Mouse (Mus musculus): ENCODE measurements at regions not wholly inside any gene's neighbourhood (a gene's known extent, or its start where the extent isn't known, plus 50 kb on each side); places are given as distances from the start of the nearest gene placed in this dataset.
"Not testable (repeated sequence)": the region's sequence is repeated elsewhere in the genome, so short reads cannot be mapped to it uniquely, and the experiment has no call there.

GRCm38 (mm10) chr6:61042667-61043523 lies 118.1 kb downstream of the Mmrn1 start:
- WGBS: 70% methylated on average over 15 of the region's 15 CpGs
- no peaks in the 10 kb centered on the region for H3K9me3 ChIP-seq (ENCODE audit: control insufficient read depth)
- H3K27ac ChIP-seq (ENCODE audit: low read depth, low read length): no peak overlapping the region
- ATAC-seq: no peak
- no peak overlapping the region for H3K4me3 ChIP-seq (ENCODE audit: low read depth, low read length)
- H3K9ac ChIP-seq (ENCODE audit: low read depth, low read length): no peak overlapping the region
- no peaks in the 10 kb centered on the region for H3K27me3 ChIP-seq (replicated peaks; ENCODE audit: control insufficient read depth, insufficient read depth, low read length)
- no peaks in the 10 kb centered on the region for H3K4me1 ChIP-seq (replicated peaks; ENCODE audit: control insufficient read depth, insufficient read depth, low read length)
- H3K4me2 ChIP-seq (replicated peaks; ENCODE audit: low read depth): no peak overlapping the region
- no peak for TF ChIP-seq CTCF (IDR thresholded peaks at IDR 0.05; ENCODE audit: low read depth)
- H3K36me3 ChIP-seq (ENCODE audit: control insufficient read depth, insufficient read depth): no peaks in the 10 kb centered on the region

GRCm38 (mm10) chr6:61043524-61044450 lies 119.0 kb downstream of the Mmrn1 start:
- H3K27me3 ChIP-seq (replicated peaks; ENCODE audit: control insufficient read depth, insufficient read depth, low read length): no peaks in the 10 kb centered on the region
- no peaks in the 10 kb centered on the region for H3K9me3 ChIP-seq (ENCODE audit: control insufficient read depth)
- H3K4me1 ChIP-seq (replicated peaks; ENCODE audit: control insufficient read depth, insufficient read depth, low read length): no peaks in the 10 kb centered on the region
- no peak overlapping the region for H3K4me3 ChIP-seq (ENCODE audit: low read depth, low read length)
- ATAC-seq: no peak
- WGBS: 78% methylated on average over 9 of the region's 9 CpGs
- no peak overlapping the region for H3K4me2 ChIP-seq (replicated peaks; ENCODE audit: low read depth)
- no peak overlapping the region for H3K9ac ChIP-seq (ENCODE audit: low read depth, low read length)
- H3K27ac ChIP-seq (ENCODE audit: low read depth, low read length): no peak overlapping the region
- H3K36me3 ChIP-seq (ENCODE audit: control insufficient read depth, insufficient read depth): no peaks in the 10 kb centered on the region
- peak; percentile 39; the same call in 1 of the 2 replicates for TF ChIP-seq CTCF (IDR thresholded peaks at IDR 0.05; ENCODE audit: low read depth)

GRCm38 (mm10) chr6:61047667-61048066 lies 122.9 kb downstream of the Mmrn1 start:
- H3K27me3 ChIP-seq (replicated peaks; ENCODE audit: control insufficient read depth, insufficient read depth, low read length); H3K9me3 ChIP-seq (ENCODE audit: control insufficient read depth); H3K36me3 ChIP-seq (ENCODE audit: control insufficient read depth, insufficient read depth); H3K4me1 ChIP-seq (replicated peaks; ENCODE audit: control insufficient read depth, insufficient read depth, low read length); H3K4me3 ChIP-seq (ENCODE audit: low read depth, low read length); H3K27ac ChIP-seq (ENCODE audit: low read depth, low read length); H3K4me2 ChIP-seq (replicated peaks; ENCODE audit: low read depth); ATAC-seq; H3K9ac ChIP-seq (ENCODE audit: low read depth, low read length): not testable (repeated sequence)
- WGBS: 83% methylated on average over 6 of the region's 6 CpGs

GRCm38 (mm10) chr6:61063129-61063528 lies 117.0 kb upstream of the Ccser1 start:
- Histone ChIP-seq H3K4me2 (replicated peaks; ENCODE audit: low read depth) (no peak overlapping the region), H3K9ac (ENCODE audit: low read depth, low read length) (no peak overlapping the region), H3K27me3 (replicated peaks; ENCODE audit: control insufficient read depth, insufficient read depth, low read length) (no peaks in the 10 kb centered on the region), H3K36me3 (ENCODE audit: control insufficient read depth, insufficient read depth) (no peaks in the 10 kb centered on the region), H3K4me1 (replicated peaks; ENCODE audit: control insufficient read depth, insufficient read depth, low read length) (no peaks in the 10 kb centered on the region), H3K27ac (ENCODE audit: low read depth, low read length) (no peak overlapping the region), H3K4me3 (ENCODE audit: low read depth, low read length) (no peak overlapping the region), H3K9me3 (ENCODE audit: control insufficient read depth) (no peaks in the 10 kb centered on the region)
- TF ChIP-seq CTCF (IDR thresholded peaks at IDR 0.05; ENCODE audit: low read depth): peak; percentile 74
- ATAC-seq: no peak
- 28% methylated on average over 4 of the region's 4 CpGs for WGBS

- H3K27me3 ChIP-seq (replicated peaks; ENCODE audit: control insufficient read depth, insufficient read depth, low read length): no peaks in the 10 kb centered on the region
- H3K27ac ChIP-seq (ENCODE audit: low read depth, low read length): no peak overlapping the region
- H3K4me2 ChIP-seq (replicated peaks; ENCODE audit: low read depth): no peak overlapping the region
- no peaks in the 10 kb centered on the region for H3K36me3 ChIP-seq (ENCODE audit: control insufficient read depth, insufficient read depth)
- H3K9me3 ChIP-seq (ENCODE audit: control insufficient read depth): no peaks in the 10 kb centered on the region
- H3K9ac ChIP-seq (ENCODE audit: low read depth, low read length): no peak overlapping the region
- TF ChIP-seq CTCF (IDR thresholded peaks at IDR 0.05; ENCODE audit: low read depth): no peak
- H3K4me1 ChIP-seq (replicated peaks; ENCODE audit: control insufficient read depth, insufficient read depth, low read length): no peaks in the 10 kb centered on the region
- ATAC-seq: no peak
- no peak overlapping the region for H3K4me3 ChIP-seq (ENCODE audit: low read depth, low read length)
Observed at GRCm38 (mm10) chr6:61065769-61066168, 114.4 kb upstream of the Ccser1 start.

- H3K9ac ChIP-seq (ENCODE audit: low read depth, low read length): no peak overlapping the region
- WGBS: 61% methylated on average over 10 of the region's 10 CpGs
- H3K4me2 ChIP-seq (replicated peaks; ENCODE audit: low read depth): no peak overlapping the region
- H3K9me3 ChIP-seq (ENCODE audit: control insufficient read depth): no peaks in the 10 kb centered on the region
- H3K4me3 ChIP-seq (ENCODE audit: low read depth, low read length): no peak overlapping the region
- ATAC-seq: no peak
- H3K27me3 ChIP-seq (replicated peaks; ENCODE audit: control insufficient read depth, insufficient read depth, low read length): no peaks in the 10 kb centered on the region
- TF ChIP-seq CTCF (IDR thresholded peaks at IDR 0.05; ENCODE audit: low read depth): no peak
- H3K36me3 ChIP-seq (ENCODE audit: control insufficient read depth, insufficient read depth): no peaks in the 10 kb centered on the region
- no peaks in the 10 kb centered on the region for H3K4me1 ChIP-seq (replicated peaks; ENCODE audit: control insufficient read depth, insufficient read depth, low read length)
- no peak overlapping the region for H3K27ac ChIP-seq (ENCODE audit: low read depth, low read length)
Observed at GRCm38 (mm10) chr6:61066501-61067282, 113.4 kb upstream of the Ccser1 start.

Data from intestine, postnatal 0 days (tissue).